Comparison of ENCODE assay signal across 33 mouse cellular contexts in genomic region chr8:12536306-12536705, GRCm38 (mm10). TPM values are rescaled to one million over a fixed set of nuclear protein-coding genes. Genes with fewer than 3 reads are reported as not detected.
A peak's percentile ranks its signal among the peaks of the same experiment; 100 is the strongest.
DNase-seq lines count a peak whose midpoint lies in the region; ATAC-seq lines count a peak whose summit lies in the region.
"Had no signal": no experiment of that assay in that cellular context is flagged by ENCODE, and none has a peak within 500 bp of the region (broad histone marks: within the 10 kb centered on the region; RNA-seq: fewer than 3 reads in every experiment).

No protein-coding gene starts in this region.

- H3K4me1 ChIP-seq in forebrain, embryonic 10.5 days: no peaks in the 10 kb centered on the region
- peaks cover 13% of the 10 kb centered on the region; the same call in 1 of the 2 replicates for H3K4me1 ChIP-seq in forebrain, embryonic 13.5 days
- no peaks in the 10 kb centered on the region for H3K4me1 ChIP-seq in midbrain, embryonic 16.5 days (ENCODE audit: control insufficient read depth, insufficient read depth, low read length)
- H3K4me1 ChIP-seq in midbrain, embryonic 13.5 days (replicated peaks): 0 out of 2 replicates have a peak, but pooled peaks cover 3% of the 10 kb centered on the region
- no peaks in the 10 kb centered on the region for H3K4me1 ChIP-seq in kidney, embryonic 14.5 days (ENCODE audit: control insufficient read depth, insufficient read depth, low read length)
- H3K4me1 ChIP-seq: heart, embryonic 10.5 days; hindbrain, embryonic 12.5 days; liver, embryonic 12.5 days had no signal

- no peak overlapping the region for H3K9ac ChIP-seq in forebrain, embryonic 13.5 days
- no peak overlapping the region for H3K9ac ChIP-seq in midbrain, embryonic 16.5 days (ENCODE audit: low read depth, low read length)
- no peak overlapping the region for H3K9ac ChIP-seq in midbrain, embryonic 13.5 days (replicated peaks)
- no peak overlapping the region; the same call in 1 of the 2 replicates for H3K9ac ChIP-seq in kidney, embryonic 14.5 days (ENCODE audit: low read depth, low read length)
- H3K9ac ChIP-seq: forebrain, embryonic 15.5 days; heart, embryonic 15.5 days; hindbrain, embryonic 12.5 days; kidney, embryonic 15.5 days; liver, embryonic 12.5 days; liver, postnatal 0 days; neural tube, embryonic 13.5 days had no signal

- peaks cover 5% of the 10 kb centered on the region; the same call in 1 of the 2 replicates for H3K27me3 ChIP-seq in forebrain, embryonic 10.5 days (ENCODE audit: poor library complexity, severe bottlenecking)
- H3K27me3 ChIP-seq in forebrain, embryonic 13.5 days: no peaks in the 10 kb centered on the region
- H3K27me3 ChIP-seq in midbrain, embryonic 16.5 days (ENCODE audit: control insufficient read depth, insufficient read depth, low read depth, low read length): no peaks in the 10 kb centered on the region
- 0 out of 2 replicates have a peak, but pooled peaks cover 4% of the 10 kb centered on the region for H3K27me3 ChIP-seq in midbrain, embryonic 13.5 days
- no peaks in the 10 kb centered on the region; the same call in 1 of the 2 replicates for H3K27me3 ChIP-seq in kidney, embryonic 14.5 days (ENCODE audit: control insufficient read depth, insufficient read depth, low read length)
- H3K27me3 ChIP-seq: forebrain, embryonic 15.5 days had no signal

- no peak for ATAC-seq in forebrain, embryonic 13.5 days
- peak; percentile 48; the same call in 1 of the 2 replicates for ATAC-seq in midbrain, embryonic 16.5 days
- ATAC-seq in midbrain, embryonic 13.5 days: no peak
- no peak for ATAC-seq in kidney, embryonic 14.5 days (ENCODE audit: low FRiP score, low TSS enrichment)
- ATAC-seq in activated CD4-positive, CD25-positive, alpha-beta regulatory T cell, adult 4 months: no peak
- ATAC-seq: forebrain, embryonic 15.5 days; liver, embryonic 12.5 days; liver, postnatal 0 days had no signal

- DNase-seq in forebrain, embryonic 10.5 days (ENCODE audit: extremely low spot score, low spot score): no peak
- peak; percentile 29 for DNase-seq in R1 (ENCODE audit: low read depth, low spot score)
- DNase-seq: adrenal gland, postnatal 14 days; cerebellum, adult 11-12 months; gastrocnemius, postnatal 25 days; heart, adult 11 months; kidney, adult 11 months; kidney, postnatal 25 days; liver, postnatal 0 days; lung, postnatal 36 days; spleen, adult 18-20 months; thymus, adult 2 months; thymus, postnatal 36 days had no signal

- no peak overlapping the region for H3K4me2 ChIP-seq in forebrain, embryonic 13.5 days
- H3K4me2 ChIP-seq in midbrain, embryonic 16.5 days (ENCODE audit: low read length): no peak overlapping the region
- no peak overlapping the region for H3K4me2 ChIP-seq in midbrain, embryonic 13.5 days (replicated peaks)
- H3K4me2 ChIP-seq in kidney, embryonic 14.5 days (replicated peaks; ENCODE audit: low read depth, low read length): no peak overlapping the region
- H3K4me2 ChIP-seq: forebrain, embryonic 15.5 days; heart, embryonic 15.5 days; hindbrain, embryonic 12.5 days; liver, embryonic 12.5 days; neural tube, embryonic 13.5 days had no signal

- H3K9me3 ChIP-seq in forebrain, embryonic 10.5 days: peaks cover 9% of the 10 kb centered on the region; the same call in 1 of the 2 replicates
- 0 out of 2 replicates have a peak, but pooled peaks cover 7% of the 10 kb centered on the region for H3K9me3 ChIP-seq in forebrain, embryonic 13.5 days (replicated peaks)
- no peaks in the 10 kb centered on the region for H3K9me3 ChIP-seq in midbrain, embryonic 16.5 days (replicated peaks; ENCODE audit: control insufficient read depth, low read length, poor library complexity, severe bottlenecking)
- H3K9me3 ChIP-seq in midbrain, embryonic 13.5 days: 0 out of 2 replicates have a peak, but pooled peaks cover 4% of the 10 kb centered on the region
- no peaks in the 10 kb centered on the region for H3K9me3 ChIP-seq in kidney, embryonic 14.5 days (ENCODE audit: control insufficient read depth, low read length)
- H3K9me3 ChIP-seq: forebrain, embryonic 15.5 days; G1E; heart, embryonic 10.5 days; heart, embryonic 15.5 days; hindbrain, embryonic 12.5 days; kidney, embryonic 15.5 days; liver, embryonic 12.5 days had no signal

- WGBS in forebrain, embryonic 10.5 days: 91% methylated on average over 7 of the region's 7 CpGs
- 84% methylated on average over 7 of the region's 7 CpGs for WGBS in forebrain, embryonic 13.5 days
- WGBS in midbrain, embryonic 16.5 days: 75% methylated on average over 7 of the region's 7 CpGs
- 81% methylated on average over 7 of the region's 7 CpGs for WGBS in midbrain, embryonic 13.5 days
- WGBS in kidney, embryonic 14.5 days: 87% methylated on average over 7 of the region's 7 CpGs

- H3K4me3 ChIP-seq in forebrain, embryonic 10.5 days: no peak overlapping the region
- no peak overlapping the region for H3K4me3 ChIP-seq in forebrain, embryonic 13.5 days
- H3K4me3 ChIP-seq in midbrain, embryonic 16.5 days (ENCODE audit: low read depth, low read length): no peak overlapping the region
- no peak overlapping the region for H3K4me3 ChIP-seq in midbrain, embryonic 13.5 days (replicated peaks)
- H3K4me3 ChIP-seq in kidney, embryonic 14.5 days (ENCODE audit: low read length): no peak overlapping the region
- H3K4me3 ChIP-seq: forebrain, embryonic 15.5 days; heart, embryonic 10.5 days; heart, embryonic 15.5 days; hindbrain, embryonic 12.5 days; kidney, embryonic 15.5 days; layer of hippocampus, adult 2 months; left cerebral cortex, adult 2 months; liver, embryonic 12.5 days; neural tube, embryonic 13.5 days had no signal

- no peaks in the 10 kb centered on the region for H3K36me3 ChIP-seq in forebrain, embryonic 10.5 days (replicated peaks)
- H3K36me3 ChIP-seq in forebrain, embryonic 13.5 days (ENCODE audit: poor library complexity, severe bottlenecking): no peaks in the 10 kb centered on the region
- H3K36me3 ChIP-seq in midbrain, embryonic 16.5 days (ENCODE audit: control insufficient read depth, insufficient read depth, low read length): no peaks in the 10 kb centered on the region
- no peaks in the 10 kb centered on the region for H3K36me3 ChIP-seq in midbrain, embryonic 13.5 days
- no peaks in the 10 kb centered on the region for H3K36me3 ChIP-seq in kidney, embryonic 14.5 days (ENCODE audit: control insufficient read depth, insufficient read depth, low read length)
- H3K36me3 ChIP-seq: forebrain, embryonic 15.5 days; G1E; heart, embryonic 10.5 days; heart, embryonic 15.5 days; hindbrain, embryonic 12.5 days; kidney, embryonic 15.5 days; liver, embryonic 12.5 days; neural tube, embryonic 13.5 days had no signal

- peak overlapping the region; percentile 51; the same call in 1 of the 2 replicates for H3K27ac ChIP-seq in forebrain, embryonic 10.5 days
- no peak overlapping the region for H3K27ac ChIP-seq in forebrain, embryonic 13.5 days
- H3K27ac ChIP-seq in midbrain, embryonic 16.5 days (ENCODE audit: low read length): no peak overlapping the region
- no peak overlapping the region for H3K27ac ChIP-seq in midbrain, embryonic 13.5 days
- no peak overlapping the region for H3K27ac ChIP-seq in kidney, embryonic 14.5 days (ENCODE audit: low read depth, low read length)
- H3K27ac ChIP-seq: forebrain, embryonic 15.5 days; heart, embryonic 10.5 days; heart, embryonic 15.5 days; hindbrain, embryonic 12.5 days; kidney, embryonic 15.5 days; layer of hippocampus, adult 2 months; left cerebral cortex, adult 2 months; liver, embryonic 12.5 days; stomach, postnatal 0 days had no signal

RNA-seq across cellular contexts. Expression of gene Spaca7, which starts 36.5 kb away (rescaled TPM):
- polyA plus RNA-seq in forebrain, embryonic 10.5 days (2016; fragmentation: Nextera tagmentation; extraction: Ambion mirVana): not detected in 2 replicates
- polyA plus RNA-seq in forebrain, embryonic 13.5 days (2015; fragmentation: Nextera tagmentation; extraction: Ambion mirVana): not detected in 2 replicates
- not detected in 2 replicates for polyA plus RNA-seq in midbrain, embryonic 16.5 days (2015; fragmentation: Nextera tagmentation; extraction: Ambion mirVana)
- polyA plus RNA-seq in midbrain, embryonic 13.5 days (2015; fragmentation: Nextera tagmentation; extraction: Ambion mirVana): not detected in 2 replicates
- 0.69 and 0.97 TPM in 2 replicates for polyA plus RNA-seq in kidney, embryonic 14.5 days (2014; fragmentation: Nextera tagmentation; extraction: Ambion mirVana)
- polyA plus RNA-seq in activated CD4-positive, CD25-positive, alpha-beta regulatory T cell, adult 4 months (2017; shearing (Covaris generic)): not detected
- polyA plus RNA-seq: embryonic facial prominence, embryonic 11.5 days; forebrain, embryonic 15.5 days; frontal cortex, adult 2 months; G1E; heart, embryonic 10.5 days; heart, embryonic 15.5 days; hindbrain, embryonic 12.5 days; limb, embryonic 14.5 days; liver, embryonic 12.5 days; liver, postnatal 0 days; lung, embryonic 16.5 days; neural tube, embryonic 13.5 days; stomach, postnatal 0 days; thymus, adult 2 months had no signal
